Mouse (Mus musculus): Measurements from ENCODE around the gene Mthfsd.
A peak's percentile ranks its signal among the peaks of the same experiment; 100 is the strongest.

The Mthfsd gene

DNA sequence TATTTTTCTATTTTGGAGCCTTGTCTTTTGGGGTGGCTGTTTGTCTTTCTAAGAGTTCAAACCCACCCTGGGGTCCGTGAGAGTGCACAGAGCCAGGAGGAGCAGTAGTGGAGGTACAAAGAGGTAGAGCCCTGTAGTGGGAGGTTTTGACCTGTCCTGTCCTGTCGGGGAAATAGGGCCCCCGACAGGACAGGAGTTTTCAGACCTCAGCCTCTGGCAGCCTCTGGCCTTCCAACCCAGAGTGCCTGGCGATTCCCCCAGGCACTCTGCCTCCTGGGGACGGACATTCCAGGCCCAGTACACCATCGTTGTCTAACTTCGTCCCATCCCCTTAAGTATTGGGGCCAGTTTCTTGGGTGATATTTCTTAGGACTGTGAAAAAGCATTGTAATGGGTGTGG lies 14.2 kb upstream of the Mthfsd start:
- no peak for DNase-seq (ENCODE audit: low spot score in 2 of 2)

DNA sequence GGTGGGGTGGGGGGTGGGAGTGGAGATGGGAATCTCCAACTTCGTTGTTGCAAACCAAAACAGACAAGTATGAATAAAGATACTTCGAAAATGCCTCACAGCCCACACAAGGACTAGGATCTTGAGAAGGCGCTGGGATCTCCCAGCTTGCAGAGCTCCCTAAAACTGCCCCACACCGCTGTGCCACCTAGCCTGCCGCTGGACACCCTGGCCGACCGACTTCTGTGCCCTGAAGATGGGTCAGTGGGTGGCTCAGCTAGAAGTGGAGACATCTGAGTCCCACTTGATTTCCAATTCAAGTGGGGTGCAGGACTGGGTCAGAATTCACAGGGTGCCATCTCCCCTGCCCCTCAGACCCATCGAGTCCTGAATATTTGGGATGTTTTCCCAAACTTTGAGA lies 13.5 kb upstream of the Mthfsd start:
- DNase-seq (ENCODE audit: low spot score in 2 of 2), result no peak

DNA sequence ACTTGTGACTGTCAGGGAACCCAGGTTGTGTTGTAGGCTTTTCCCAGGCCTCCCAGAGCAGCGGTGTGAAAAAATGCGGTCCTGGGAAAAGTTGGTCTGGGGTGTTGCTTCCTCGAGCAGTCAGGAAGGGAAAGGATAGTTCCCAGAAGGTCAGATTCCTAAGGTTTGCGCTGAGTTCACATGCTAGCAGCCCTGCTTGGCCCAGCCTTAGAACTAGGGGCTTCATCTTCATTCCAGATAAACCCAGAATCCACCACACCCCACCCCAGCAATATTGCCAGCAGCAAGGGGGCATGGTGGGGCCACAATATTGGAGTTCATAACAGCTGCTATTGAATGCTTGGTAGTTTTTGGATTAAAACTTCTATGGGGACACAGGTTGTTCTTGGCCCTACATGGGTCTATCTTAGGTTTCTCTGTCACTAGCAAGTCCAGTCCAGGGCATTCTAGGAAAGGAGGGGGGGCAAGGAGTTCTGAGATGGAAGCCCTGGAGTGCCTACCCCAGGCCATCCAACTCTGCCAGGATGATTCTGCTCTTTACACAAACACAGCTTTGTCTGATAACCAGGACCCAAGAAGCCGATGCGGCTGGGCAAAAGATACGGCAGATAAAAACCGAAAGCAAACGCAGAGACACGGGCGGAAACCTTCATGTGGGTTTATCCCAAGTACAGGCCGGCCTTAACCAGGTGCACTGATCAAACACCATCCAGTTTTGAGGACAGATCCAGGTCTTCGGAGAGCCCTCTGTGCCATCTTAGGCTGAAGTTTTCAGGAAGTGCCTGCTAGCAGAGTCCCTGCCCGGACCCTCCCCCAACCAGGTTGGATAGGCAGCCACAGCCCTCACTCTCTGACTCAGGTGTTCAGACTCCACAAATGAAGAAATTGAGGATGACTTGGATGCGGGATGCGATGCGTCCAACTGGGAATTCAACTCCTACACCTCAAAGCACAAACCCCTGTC lies 12.5 kb upstream of the Mthfsd start:
- DNase-seq (ENCODE audit: low spot score in 2 of 2), result no peak

DNA sequence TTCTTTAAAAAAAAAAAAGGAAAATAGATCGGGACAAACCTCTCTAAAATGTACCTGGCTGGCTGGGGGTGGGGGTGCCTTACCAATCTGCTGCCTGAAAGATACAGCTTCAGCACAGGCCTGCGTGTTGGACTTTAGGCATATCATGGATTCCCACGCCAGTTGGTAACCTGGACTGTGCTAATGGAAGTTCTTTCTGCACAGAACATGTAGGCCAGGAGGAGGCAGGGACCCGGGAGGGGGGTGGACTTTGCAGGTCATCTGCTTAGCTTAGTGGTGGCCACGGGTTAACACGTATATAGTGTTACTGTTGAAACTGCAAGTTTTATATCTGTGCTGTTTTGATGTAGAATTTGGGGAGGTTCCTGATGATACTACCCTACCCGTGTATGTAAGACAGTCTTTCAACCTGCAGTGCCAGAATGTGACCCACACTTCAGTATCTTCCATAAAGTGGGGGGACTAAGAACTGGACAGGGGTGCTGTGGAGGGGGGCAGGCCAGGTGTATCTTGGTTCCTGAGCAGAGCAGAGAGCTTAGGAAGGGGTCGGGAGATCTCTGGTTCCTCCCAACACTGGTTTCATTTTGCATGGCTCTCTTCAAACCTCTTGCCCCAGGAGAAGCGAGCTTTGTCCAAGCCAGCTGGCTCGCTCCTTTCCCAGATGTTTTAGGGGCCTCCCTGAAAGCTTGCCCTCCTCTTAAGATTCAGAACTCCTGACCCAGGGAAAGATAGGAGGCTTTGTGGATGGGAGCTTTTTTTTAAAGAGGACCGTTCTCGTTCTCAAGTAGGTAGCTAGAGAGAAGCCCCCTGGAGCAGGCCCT lies 11.7 kb upstream of the Mthfsd start:
- no peak for DNase-seq (ENCODE audit: low spot score in 2 of 2)

DNA sequence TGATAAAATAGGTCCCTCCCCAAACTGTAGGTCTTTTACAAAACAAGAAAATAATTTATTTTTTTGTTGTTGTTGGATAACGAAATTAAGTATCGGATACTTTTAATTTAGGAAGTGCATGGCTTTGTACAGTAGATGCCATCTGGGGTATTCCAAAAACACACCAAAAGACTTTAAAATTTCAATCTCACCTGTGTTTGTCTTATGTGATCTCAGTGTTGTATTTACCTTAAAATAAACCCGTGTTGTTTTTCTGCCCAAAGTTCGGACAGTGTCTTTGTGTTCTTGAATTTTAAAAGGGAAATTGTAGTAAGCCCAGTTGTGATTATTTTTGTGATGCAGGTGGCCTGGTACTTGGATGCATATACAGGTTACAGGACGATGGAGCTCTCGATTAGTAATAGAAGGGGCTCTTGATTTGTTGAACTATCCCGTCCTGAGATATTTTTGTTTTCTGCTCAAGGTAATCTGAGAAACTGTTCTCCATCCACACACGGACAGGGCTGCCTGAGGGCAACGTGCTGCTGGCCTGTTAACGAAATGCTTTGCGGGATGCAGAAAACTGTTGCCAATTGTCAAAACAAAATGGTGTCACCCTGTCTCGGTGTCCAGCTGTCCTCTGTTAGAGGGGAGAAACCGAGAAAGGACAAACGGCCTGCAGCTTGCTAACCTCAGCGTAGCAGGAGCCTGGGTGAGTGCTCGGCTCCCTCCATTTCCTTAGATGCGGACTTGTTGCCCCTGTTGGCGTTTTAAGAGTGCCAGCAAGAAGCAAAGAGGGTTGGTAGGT lies 10.6 kb upstream of the Mthfsd start:
- no peak for DNase-seq (ENCODE audit: low spot score in 2 of 2)

DNA sequence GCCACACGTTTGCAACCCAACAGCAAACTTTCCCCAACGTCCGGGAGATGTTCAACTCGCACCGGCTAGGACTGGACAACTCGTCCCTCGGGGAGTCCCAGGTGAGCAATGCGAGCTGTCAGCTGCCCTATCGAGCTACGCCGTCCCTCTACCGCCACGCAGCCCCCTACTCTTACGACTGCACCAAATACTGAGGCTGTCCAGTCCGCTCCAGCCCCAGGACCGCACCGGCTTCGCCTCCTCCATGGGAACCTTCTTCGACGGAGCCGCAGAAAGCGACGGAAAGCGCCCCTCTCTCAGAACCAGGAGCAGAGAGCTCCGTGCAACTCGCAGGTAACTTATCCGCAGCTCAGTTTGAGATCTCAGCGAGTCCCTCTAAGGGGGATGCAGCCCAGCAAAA lies 9.7 kb upstream of the Mthfsd start:
- DNase-seq (ENCODE audit: low spot score in 2 of 2), result no peak

DNA sequence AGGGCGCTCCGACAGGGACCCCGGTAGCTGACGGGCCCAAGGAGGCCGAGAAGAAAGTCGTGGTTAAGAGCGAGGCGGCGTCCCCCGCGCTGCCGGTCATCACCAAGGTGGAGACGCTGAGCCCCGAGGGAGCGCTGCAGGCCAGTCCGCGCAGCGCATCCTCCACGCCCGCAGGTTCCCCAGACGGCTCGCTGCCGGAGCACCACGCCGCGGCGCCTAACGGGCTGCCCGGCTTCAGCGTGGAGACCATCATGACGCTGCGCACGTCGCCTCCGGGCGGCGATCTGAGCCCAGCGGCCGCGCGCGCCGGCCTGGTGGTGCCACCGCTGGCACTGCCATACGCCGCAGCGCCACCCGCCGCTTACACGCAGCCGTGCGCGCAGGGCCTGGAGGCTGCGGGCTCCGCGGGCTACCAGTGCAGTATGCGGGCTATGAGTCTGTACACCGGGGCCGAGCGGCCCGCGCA lies 9.0 kb upstream of the Mthfsd start:
- DNase-seq (ENCODE audit: low spot score in 2 of 2), result no peak

DNA sequence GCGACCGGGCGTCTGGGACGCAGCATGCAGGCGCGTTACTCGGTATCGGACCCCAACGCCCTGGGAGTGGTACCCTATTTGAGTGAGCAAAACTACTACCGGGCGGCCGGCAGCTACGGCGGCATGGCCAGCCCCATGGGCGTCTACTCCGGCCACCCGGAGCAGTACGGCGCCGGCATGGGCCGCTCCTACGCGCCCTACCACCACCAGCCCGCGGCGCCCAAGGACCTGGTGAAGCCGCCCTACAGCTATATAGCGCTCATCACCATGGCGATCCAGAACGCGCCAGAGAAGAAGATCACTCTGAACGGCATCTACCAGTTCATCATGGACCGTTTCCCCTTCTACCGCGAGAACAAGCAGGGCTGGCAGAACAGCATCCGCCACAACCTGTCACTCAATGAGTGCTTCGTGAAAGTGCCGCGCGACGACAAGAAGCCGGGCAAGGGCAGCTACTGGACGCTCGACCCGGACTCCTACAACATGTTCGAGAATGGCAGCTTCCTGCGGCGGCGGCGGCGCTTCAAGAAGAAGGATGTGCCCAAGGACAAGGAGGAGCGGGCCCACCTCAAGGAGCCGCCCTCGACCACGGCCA lies 8.5 kb upstream of the Mthfsd start:
- no peak for DNase-seq (ENCODE audit: low spot score in 2 of 2)

DNA sequence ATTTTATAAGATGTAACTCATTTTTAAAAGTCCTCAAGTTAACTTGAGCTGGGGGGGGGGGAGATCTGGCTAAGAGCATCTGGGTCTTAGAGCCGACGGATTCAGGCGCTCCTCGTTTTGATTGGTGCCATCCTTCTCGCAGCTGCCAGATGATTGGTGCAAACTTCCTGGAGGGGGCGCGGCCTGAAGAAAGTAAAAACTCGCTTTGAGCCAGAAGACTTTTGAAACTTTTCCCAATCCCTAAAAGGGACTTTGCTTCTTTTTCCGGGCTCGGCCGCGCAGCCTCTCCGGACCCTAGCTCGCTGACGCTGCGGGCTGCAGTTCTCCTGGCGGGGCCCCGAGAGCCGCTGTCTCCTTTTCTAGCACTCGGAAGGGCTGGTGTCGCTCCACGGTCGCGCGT lies 7.8 kb upstream of the Mthfsd start, which contains the start of gene Foxc2:
Gene Foxc2, plus strand, starts transcription at position 224 of the 400 bp plus-strand sequence.
- peak; percentile 25 to 48 for DNase-seq (ENCODE audit: low spot score in 2 of 2)

DNA sequence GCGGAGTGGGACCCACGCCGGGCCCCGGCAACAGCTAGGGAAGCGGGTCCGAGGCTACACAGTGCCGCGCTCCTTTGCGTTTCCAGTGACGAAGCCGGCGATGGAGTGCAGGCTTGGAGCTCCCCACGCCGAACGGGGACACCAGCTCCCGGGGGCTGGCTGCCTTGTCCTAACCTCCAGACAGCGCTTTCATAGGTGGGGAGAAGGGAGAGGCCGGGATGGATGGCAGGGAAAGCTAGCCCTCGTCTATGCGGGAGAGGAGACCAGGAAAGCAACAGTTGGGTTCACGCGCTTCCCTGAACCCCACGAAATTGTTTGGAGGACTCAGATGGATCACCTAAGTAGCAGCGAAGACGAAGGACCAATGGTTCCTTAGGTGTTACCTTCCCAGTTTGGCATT lies 6.9 kb upstream of the Mthfsd start:
- DNase-seq (ENCODE audit: low spot score in 2 of 2), result no peak

DNA sequence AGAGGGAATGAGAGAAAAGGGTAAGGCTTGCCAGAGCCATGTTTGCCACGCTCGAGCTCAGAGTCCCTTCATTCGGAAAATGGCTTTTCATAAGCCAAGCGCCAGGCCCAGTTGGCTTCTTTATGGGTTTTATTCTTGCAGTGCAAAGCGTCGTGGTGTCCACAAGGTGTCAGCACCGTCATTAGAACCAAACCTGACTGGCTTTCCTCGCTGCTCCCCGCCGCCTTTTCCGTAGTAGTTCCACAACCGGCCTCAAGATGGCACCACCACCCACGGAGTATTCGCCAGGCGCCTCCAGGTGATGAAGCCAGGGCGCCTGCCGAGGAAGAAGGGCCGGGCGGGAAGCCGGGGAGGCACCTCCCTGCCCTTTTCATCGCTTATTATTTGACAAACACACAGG lies 5.1 kb upstream of the Mthfsd start:
- DNase-seq (ENCODE audit: low spot score in 2 of 2), result peak; percentile 82 to 89

DNA sequence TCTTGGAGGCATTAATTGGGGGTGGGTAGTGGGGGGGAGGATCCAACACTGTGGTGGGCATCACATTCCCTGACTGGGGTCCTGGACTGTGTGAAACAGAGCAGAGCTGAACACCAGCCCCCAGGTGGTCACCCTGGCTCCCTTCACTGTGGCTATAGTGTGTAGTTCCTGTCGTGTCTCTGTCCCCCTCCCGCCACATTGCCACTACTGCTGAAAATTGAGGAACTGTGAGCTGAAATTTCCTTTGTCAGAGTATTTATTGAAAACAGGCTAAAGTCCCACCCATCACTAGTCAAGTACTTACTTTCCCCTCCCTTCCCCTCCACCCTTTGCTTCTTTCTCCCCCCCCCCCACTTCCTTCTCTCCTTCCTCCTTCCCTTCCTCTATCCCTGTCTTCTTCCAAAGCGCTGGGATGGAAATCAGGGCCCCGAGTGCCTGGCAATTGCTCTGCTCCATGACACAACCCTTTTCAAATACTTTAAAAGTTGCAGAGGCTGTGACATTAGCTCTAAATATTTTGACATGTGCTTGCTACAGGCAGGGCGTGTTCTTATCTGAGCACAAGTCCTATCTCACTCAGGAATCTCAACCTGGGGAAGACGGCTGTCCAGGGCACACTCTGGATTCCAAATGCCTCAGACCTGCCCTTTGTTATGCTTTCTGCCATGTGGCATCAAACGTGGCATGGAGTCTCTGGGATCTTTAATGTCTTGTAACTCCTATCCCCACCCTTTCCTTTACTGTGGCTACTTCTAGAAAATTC lies 3.1 kb upstream of the Mthfsd start:
- DNase-seq (ENCODE audit: low spot score in 2 of 2), result no peak

DNA sequence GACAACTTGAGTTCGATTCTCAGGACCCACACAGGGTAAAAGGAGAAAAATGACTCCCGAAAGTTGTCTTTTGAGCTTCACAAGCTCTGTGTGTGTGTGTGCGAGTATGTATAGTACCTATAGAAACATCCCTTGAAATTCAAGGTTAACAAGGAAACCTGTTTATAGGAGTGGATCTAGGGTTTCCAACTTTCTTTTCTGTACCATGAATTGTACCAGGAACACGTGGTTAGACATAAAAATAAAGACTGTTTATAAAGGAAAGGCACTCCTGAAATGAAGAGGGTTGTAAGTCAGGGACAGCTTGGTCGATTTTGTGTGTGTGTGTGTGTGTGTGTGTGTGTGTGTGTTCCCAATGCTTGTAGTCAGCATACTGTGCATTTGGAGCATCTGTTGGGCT lies 465 bp upstream of the Mthfsd start:
- no peak for DNase-seq (ENCODE audit: low spot score in 2 of 2)

DNA sequence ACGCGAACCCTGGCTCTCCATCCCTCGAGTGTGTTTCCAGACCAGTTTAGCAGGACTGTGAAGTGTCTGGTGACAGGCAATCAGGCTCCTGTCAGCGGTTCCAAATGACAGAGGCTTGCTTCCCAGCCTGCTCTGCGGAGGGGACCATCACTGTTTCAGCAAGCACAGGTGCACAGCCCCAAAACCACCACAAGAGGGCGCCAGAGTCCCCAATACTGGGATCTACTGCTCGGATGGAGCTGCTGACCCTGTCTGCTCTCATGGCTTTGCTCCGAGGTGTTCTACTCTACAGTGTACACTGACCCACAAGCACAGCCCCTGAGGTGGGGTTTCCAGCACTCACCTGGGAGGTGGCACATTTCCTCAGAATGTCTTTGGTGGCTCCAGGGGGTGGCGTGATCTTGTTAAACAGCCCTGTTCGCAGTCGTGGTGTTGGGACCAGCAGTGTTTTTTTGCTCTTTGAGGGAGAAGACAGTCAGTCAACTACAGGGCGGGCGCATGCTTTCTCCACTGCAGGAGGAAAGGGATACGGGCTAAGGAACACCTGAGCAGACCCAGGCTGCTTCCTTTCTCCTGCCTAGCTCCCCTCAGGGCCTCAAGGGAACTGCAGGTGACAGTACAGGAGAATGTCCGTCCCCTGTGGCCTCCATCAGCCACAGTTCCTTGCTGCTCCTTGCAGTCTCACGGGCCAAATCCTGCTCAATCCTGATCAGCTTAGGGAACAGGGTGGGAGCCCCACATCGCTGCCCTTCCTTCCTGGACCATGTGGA lies 4.0 kb downstream of the Mthfsd start:
- peak; percentile 50 to 73 for DNase-seq (ENCODE audit: low spot score in 2 of 2)

DNA sequence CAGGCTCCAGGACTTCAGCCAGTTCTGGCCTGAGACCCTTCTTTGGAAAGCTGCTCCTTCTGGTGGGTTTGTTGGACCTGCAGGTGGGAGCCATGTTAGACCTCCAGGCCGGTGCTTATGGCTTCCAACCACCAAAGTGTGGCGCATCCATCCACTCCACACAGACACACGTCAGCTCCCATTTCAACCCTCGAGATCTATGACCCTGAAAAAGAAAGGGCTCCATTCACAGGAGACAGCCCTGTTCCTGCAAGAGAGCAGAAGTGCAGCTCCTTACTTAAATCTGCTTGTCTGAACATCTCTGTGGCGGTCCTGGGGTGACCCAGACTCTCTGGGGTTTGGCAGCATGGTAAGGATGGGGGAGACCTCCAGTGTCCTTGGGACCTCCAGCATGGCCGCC lies 14.7 kb downstream of the Mthfsd start:
- DNase-seq (ENCODE audit: low spot score in 2 of 2), result no peak

DNA sequence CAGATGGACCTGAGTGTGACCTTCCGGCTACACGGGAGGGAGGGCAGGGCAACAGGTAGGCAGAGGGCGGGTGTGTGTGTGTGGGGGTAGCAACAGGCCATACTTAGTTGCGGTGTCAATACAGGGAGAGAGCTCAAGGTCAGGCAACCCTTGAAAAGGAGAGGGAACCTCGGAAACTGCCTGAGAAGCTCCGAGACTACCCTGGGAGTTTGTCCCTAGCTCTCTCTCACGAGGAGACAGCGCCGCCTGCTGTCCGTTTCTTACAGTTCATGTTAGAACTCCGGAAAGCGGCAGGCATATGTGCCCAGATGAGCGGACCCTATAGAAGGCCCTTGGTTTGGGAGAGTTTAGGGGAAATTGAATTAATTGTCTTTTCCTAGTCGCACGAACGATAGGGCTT lies 15.6 kb downstream of the Mthfsd start:
- peak; percentile 51 to 71 for DNase-seq (ENCODE audit: low spot score in 2 of 2)

DNA sequence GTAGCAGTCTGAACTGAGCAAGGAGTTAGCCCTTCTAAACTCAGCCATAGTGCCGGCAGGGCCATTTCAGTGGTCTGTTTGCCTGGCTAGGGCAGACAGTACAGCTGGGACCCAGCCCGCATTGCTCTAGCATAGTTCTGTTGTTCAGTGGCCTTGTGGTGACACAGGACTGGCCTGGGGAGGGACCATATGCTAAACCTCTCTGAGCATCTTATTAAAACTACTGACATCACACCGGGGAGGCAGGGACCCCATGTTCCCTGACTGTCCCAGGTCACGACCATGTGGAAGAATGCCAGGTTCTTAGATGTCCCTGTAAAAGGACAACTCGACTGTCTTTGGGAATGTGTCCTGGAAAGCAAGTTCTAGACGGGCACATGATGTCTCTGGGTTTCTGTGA lies 16.1 kb downstream of the Mthfsd start:
- no peak for DNase-seq (ENCODE audit: low spot score in 2 of 2)

DNA sequence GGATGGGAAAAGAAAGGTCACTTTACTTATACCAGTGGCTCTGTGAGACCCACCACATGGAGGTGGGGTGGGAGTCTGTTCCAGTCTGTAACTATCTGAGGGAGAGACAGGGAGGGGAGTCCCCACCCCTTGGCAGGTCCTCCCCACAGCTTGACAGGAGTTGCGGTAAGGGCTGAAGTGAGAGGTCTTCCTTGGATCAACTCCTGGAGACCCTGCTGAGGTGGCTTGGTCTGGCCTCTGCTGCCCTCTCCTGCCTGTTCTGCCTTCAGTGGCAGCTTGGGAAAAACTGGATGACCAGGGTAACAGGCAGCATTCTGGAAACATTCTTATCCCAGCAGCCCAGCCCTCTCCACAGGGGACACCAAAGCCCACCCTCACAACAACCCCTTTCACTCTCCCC lies 17.5 kb downstream of the Mthfsd start:
- no peak for DNase-seq (ENCODE audit: low spot score in 2 of 2)

DNA sequence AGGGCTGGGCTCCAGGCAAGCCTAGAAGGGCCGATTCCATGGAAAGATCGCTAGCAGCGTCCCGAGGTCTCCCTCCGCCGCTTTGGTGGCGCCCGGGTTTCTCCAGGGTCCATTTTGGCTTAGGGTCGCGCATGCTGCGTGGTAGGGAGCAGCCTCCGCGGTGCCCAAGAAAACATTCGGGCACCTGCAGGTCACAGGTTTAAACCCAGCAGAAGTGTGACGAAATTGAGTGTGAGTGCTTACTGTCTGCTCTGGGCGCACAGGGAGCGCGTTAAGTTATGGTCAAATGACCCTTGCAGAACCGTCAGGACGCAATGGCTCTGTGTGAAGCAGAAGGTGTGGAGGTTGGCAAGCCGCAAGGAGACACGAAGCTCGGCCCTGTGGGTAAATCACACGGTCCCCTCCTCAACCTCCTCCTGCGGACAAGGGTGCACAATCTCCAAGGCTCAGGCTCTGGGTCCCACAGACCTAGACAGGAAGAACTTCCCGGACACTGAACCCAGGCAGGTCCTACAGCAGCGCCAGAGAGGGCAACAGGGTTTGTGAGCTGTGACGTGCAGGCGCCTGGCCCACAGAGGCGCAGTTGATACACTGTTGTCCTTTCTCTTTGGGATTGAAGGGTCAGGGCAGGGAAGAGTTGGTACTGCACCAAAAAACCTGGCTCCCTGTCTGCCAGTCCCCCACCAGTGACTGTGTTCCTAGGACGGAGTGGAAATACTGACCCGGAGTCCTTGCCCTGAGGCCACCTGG lies 18.4 kb downstream of the Mthfsd start:
- no peak for DNase-seq (ENCODE audit: low spot score in 2 of 2)

All from spleen, postnatal 14 days (tissue).